Mouse (Mus musculus): ENCODE measurements around the gene Fbxo39.

The Fbxo39 gene

DNA sequence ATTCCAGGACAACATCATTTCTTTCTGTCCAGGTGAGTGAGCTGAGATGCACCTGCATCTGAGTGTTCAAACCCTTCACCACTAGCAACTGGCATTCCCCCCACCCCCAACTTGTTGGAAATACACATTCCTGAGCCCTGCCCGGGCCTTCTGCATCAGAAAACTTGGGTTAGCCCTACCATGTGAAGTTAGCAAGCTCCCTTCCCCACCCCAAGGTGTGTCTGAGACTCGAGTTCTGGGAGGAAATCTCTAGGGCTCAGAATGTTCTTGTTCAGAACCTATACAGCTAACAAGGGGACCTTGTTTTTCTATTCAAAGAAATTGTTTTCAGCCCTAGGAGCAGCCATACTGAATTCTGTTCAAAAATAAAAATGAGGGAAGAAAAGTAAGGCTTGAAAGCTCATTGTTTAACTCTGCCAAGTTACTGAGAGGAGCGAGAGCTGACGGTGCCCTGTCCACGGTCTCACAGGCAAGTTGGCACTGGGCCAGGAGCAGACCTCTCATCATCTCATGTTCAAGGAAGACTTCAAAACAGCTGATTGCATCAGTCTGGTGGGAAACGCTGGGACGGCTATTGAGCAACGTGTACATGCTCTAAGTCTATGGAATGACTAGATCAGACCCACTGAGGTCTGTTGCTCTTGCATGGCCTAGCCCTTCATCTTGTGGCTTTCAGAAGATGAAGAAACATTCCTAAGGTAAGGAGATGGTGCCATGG is 49.4 kb downstream of the Fbxo39 start:
- no peak for DNase-seq (ENCODE audit: low read depth, low spot score)

DNA sequence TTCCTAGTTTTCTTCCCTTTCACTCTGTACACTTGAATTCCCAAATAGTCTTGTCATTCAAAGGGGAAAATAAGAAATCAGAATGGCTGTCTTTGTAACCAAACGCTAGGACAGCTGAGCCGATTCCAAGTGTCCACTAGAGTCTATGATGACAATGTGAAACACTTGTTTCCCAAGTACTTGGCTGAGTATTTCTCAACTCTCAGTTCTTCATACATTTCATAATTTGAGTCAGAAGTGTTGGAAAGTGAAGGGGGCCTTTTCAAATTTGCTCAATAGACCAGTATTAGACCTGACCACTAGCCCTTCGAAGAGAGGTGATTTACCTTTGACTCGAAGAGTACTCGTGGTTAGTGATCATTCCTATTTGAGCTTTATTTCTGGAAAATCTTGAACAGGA is 50.3 kb downstream of the Fbxo39 start:
- DNase-seq (ENCODE audit: low read depth, low spot score), result no peak

DNA sequence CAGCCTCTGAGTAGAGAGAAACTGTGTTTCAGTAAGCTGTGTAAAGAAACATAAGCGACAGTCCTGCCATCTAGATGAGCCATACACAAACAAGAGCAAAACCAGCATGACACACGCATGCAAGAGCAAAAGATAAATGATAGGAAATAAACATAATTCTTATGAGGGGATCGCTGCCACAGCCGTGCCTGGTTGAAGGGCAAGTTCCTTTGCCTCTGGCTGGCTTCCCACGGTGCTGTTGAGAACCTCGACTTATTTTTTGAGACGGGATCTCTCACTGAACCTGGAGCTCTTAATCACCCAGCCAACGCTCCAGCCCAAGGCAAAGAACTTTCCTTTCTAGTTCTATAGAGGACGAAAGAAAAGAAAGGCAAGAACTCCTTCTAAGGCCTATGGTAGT is 51.9 kb downstream of the Fbxo39 start:
- DNase-seq (ENCODE audit: low read depth, low spot score), result no peak

DNA sequence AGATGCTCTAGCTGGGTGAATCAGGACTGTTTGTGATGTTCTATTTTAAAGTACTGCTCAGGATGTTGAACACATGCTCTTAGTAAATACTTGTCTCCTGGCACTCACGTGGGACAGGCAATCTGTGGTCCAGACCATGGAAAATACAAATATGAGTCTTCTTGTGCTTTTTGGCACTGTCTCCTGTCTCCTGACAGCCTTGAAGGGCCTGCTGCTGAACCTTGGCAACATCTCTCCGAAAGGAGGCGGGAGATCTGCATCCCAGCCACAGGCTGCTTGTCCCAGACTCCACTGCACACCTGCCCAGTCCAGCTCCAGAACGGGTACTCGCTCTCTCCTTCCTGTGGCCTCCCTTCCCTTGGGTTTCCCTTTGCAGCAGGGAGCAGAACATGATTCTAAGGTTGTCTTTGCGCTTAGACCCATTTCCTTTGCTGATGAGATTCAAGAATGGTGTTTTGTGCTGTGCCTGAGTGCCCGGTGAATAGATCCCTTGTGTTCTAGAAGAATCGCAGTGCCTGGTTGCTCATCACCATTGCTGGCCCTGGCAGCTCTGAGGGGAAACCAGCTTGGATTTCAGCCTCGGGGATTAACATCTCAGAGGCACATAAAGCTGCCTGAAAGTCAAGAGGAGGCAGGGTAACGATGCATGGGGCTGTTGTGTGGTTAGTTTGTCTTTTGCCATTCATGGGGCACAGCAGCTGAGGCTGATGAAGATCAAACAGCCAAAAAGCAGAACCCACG is 53.9 kb downstream of the Fbxo39 start:
- DNase-seq (ENCODE audit: low read depth, low spot score), result no peak

All from retina, adult 2 months (tissue).